Mouse (Mus musculus) lung, postnatal 4 days (tissue): ENCODE results near the gene Wnt5b.

Experiments
- DNase-seq, 2 experiments: peaks; one replicate each; pipeline ENCODE4 v3.0.0; 2021

Wnt5b gene

DNA sequence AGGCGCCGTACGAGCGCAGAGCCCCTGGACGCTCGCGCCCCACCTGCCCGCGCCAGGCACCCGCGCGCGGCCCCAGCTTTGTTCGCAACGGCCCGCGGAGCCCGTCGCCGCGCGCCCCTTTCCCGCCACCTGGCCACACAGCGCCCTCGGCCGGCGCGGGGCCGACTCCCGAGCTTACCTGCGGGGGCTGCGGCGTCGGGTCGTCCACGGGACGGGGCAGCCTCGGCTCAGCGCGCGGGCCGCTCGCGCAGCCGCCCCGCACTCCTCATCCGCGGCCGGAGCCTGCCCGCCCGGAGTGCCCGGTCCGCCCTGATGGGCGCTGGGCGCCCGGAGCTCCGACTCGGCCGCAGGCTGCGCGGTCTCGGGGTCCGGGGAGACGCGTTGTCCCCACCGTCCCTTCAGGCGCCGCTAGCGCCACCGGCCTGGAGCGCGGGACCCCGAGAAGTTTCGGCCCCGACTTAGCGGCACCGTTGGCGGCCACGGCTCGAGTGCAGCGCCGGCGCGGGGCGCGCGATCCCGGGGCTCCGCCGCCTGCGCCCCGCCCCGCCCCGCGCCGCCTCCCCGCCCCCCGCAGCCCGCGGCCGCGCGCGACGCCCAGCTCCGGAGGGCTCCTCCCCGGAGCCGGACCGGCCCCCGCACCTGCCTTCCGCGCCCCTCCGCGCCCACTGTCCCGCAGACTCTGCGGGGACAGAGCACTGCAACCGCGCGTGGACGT is at the start of gene Wnt5b:
TSS of gene Wnt5b (minus strand) at position 545 of the 715 bp plus-strand sequence.
- DNase-seq, result peak; percentile 27 to 42

DNA sequence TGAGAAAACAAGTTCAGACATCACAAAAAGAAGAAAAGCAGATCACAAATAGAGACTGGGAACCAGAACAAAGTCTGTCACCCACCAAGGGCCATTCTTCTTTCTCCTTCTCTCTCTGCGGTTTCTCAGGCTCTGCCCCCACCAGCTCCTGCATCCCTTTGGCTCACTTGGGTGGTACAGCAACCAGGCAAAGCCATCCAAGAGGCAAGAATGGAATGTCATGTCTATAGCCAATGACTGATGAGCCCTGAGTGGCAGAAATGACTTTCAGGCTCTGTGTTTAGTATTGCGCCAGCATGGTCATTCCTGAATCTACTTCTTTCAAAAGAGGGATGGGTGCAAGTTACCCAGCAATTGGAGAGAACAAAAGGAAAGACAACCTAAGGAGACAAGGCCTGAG is 46.7 kb upstream of the Wnt5b start:
- no peak for DNase-seq

DNA sequence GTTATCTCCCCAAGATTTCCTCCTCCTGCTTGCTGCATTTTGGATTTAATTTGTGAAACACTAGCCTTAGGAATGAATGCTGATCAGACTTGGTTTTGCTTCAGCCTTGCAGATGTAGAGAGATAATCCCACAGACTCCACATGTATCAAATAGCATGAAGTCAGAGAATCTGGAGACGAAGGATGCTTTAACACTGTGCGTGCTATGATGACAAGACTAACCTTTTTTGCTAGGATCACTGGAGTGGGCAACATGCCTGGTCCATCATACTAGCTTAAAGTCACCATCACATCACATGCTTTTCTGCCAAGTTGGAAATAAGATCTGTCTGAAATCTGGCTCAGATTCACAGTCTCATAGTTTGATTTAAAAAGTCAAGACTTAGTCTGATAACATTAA is 43.8 kb upstream of the Wnt5b start:
- DNase-seq, result no peak

DNA sequence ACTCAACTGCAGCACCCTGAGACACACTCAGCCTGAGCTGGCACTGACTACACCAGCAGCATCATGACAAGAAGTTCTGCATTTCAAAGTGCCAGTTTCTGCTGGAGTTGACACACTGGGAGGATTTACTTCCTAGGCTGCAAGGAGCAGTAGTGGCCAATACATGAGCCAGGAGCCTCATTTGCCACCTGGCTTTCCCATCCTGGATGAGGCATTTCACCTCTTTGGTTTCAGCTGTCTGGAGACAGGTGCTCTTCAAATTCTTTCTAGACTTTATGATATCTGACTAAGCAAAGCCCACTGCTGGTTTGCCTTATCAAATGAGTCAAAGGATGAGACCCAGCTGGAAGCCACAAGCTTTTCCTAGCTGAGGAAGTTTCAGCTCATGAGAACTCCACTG is 43.3 kb upstream of the Wnt5b start:
- no peak for DNase-seq

DNA sequence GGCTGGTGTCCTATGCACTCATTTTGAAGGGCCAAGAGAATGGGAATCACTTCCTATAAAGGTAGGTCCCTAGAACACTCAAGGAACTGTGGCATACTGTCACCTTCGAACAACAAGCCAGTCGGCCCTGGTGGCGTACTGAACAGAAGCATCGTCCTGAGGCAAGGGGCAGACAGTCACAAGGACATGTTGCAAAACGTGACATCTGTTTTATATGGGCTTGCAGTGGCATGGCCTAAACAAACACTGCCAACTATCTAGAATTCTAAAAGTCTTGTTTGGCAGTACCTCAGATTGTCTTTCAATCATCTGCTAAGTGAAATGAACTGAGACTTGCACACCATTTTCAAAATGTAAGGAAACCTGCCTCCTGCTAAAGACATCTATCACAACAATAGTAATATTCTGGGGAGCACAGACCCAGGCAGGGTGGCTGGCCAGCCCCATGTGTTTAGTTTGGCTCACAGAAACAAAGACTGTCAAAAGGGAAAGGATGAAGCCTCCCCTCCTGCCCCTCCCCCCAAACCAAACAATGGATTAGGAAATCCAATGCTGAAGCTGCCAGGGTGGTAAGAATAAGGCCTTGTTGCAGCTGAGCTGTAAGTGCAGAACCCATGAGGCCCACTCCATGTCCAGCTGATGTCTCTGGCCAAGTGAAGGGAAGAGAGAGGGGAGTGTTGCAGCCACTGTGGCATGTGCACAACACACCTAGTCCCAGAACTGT is 41.7 kb upstream of the Wnt5b start:
- peak; percentile 59 to 69 for DNase-seq

DNA sequence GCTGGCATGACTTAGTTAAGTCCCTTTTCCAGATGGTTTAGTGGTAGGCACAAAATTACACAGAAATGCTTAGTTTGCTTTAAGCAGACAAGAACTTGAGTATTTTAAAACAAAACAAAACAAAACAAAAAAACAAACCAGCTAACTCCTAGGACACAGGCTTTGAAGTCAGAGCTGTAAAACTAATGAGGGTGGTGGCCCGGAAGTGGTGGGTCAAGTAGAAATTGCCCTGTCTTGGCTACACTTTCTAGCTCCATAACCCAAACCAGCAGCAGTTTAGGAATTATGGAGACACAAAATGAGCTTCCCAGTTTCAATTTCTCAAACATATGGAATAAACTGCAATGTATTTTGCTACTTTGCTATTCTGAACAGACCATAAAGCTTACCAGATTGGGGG is 39.9 kb upstream of the Wnt5b start:
- no peak for DNase-seq

DNA sequence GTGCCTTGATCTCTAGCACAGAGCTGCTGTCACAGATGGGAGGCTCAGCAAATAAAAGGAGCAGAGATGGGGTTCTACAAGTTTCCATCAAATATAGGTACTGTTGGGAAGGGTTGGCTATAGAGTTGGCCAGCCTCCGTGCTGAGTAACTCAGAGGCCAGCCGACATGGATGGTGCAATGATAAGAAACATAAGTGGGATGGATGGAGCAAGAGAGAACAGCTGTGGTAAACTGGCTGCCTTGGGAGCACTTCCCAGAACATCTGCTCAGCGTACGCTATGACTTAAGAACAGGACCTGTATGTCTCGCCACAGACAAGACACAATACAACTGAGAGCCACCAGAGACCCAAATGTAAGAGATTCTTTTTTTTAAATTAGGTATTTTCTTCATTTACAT is 39.0 kb upstream of the Wnt5b start:
- no peak for DNase-seq

DNA sequence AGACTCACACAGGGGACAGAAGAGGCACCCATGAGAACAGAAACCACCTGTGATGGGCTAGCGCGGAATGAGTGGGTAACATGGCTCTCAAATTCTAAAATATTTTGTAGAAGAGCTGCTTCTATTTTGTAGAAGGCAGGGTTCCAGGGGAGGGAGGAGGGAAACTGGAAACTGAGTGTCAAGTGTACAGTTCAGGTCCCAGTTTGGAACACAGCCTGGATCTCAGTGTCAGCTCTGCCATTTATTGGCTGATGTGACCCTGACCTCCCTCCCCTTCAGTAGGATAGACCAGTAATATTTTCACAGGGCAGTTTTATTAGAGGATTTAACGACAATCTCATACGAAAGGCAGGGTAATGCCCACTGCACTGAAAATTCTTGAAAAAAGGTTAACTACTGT is 32.6 kb upstream of the Wnt5b start:
- no peak for DNase-seq

DNA sequence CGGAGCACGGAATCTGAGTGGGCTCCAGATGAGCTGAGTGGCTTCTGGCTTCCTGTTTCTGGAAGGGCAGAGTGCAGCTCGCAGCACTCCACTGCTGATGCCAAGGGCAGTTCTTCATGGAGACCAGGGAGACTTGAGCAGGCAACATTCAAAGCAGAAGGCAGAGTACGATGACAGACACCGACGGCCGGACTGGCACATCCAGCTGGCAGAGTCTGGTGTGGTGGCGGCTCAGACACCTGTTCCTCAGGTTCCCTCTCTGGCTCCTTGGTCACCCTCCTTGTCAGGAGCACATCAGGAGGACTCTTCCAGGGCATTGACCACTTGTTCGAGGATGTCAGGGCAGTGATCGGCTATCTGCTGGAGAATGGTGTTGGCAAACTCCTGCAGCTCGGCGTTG is 31.2 kb upstream of the Wnt5b start:
- DNase-seq, result no peak

DNA sequence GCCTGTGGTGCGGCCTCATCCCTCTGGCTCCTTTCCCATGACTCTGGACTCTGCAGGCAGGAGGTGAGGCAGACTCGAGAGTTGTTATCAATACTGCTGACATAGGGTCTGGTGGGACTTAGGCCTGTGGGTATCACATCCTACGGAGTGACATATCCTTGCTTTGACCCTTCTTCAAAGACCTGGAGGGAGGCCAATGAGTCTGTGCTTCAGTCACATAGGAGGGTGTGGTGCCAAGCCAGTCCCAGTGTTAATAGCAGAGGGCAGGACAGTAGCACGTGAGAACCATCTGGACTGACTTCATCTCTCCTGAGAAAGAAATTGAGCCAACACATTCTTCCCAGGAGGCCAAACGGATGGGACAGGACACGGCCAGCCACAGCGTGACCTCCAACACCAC is 28.1 kb upstream of the Wnt5b start:
- DNase-seq, result no peak

DNA sequence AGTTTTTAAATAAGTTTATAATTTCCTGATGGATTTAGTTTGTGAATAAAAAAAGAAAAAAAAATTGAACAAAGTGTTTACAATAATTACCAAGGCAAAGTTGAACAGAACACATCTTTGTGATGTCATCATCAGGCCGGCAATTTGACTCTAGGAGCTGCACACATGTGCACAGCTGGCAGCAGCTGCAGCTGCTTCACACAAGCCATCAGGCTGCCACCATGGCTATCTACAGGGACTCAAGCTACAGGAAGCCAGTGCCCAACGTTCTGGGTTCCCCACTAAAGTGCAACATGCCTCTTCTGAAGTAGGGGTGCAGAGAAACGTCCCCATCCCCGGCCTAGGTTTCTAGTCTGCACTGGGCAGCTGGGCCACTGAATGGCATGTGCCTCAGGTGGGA is 26.6 kb upstream of the Wnt5b start:
- DNase-seq, result peak in 1 of 2 experiments; percentile 62

DNA sequence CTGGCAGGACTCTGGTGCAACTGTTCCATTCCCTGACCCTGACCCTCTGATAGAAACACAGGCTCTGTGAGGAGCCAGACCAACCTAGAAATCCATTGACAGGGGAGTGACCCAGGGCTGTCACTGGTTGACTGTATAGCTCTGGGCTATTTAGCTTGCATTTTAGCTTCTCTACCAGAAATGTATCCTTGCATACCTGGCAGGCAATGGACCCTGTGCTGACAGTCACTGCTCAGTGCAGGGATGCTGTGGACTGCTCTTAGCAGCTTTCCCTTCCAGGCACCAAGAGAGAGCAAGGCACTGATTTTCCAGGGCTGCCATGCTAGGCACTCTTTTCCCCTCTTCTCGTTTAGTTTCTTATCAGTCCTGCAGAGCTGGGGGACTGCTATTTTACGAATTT is 24.2 kb upstream of the Wnt5b start:
- no peak for DNase-seq

DNA sequence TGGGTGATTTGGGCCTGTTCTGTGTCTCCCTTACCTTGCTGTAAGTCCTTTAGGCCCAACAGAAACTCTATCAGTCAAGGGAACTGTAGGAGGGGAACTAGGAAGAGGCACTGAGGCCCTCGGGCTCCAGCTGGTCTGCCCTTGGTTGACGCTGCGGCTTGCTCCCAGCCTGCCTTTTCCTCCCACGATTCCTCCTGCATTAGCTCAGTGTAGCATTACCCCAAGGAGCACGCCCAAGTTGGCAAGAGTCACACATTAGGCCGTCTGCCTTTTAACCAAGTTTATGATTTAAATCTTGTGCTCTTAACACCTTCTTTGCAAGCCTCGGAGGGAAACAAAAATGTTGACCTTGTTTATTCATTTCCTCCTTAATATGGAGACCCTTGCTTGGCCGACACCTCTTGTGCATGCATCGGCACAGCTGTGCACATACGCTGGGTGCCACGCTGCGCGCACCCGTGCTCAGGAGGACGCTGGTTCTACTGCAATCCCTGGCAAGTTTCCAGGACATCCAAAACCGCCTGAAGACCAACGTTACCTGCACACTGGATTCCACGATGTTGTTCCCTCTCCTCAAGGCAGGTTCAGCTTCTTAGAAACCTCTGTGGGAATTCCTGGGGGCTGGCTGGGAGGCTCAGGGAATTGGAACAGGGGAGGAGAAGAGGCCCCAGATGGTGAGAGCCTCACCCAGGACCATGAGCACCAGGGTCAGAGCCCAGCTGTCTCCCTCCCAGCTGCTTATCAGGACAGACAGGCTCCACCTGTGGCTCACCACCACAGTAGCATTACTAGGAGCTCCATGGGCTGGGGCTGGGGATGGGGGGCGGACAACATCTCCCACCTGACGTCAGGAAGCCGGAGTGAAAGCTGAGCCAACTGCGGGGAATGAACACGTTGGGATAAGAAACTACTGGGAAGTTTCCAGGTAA is 21.6 kb upstream of the Wnt5b start:
- no peak for DNase-seq

DNA sequence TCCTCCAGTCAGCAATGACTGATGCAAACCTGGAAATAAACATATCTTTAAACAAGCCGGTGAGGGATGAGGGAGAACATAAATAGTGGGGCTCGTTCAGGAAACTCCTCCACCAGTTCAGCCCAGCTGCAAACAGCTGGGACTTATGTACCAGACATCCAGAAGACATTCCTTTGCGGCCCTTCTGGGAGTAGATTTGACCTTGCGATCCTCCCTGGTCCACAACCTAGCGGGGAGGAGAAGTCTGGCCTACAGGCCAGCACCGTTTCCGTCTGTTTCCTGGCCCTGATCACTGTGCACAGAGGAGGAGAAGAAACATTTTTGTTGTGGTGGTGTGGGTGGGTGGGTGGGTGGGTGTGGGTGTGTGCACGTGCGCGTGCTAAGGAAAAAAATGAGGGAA is 18.4 kb upstream of the Wnt5b start:
- DNase-seq, result peak in 1 of 2 experiments; percentile 41

DNA sequence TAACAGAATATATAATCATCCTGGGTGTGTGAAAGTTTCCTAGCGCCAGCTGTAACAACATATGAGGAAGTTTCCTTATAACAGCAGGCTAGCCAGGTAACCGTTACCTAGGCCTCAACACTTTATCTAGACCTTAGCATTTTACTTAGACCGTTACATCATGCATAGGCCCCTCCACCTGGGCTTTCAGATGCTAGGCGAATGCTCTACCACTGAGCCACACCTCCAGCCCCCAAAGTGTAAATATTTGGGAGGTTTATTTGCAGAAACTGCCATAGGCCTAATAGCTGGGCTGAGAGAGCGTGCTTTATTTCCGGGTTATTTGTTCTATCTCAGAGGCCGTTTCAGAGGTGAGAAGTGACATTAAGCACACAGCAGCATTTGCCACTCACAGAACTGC is 14.7 kb upstream of the Wnt5b start:
- DNase-seq, result no peak

DNA sequence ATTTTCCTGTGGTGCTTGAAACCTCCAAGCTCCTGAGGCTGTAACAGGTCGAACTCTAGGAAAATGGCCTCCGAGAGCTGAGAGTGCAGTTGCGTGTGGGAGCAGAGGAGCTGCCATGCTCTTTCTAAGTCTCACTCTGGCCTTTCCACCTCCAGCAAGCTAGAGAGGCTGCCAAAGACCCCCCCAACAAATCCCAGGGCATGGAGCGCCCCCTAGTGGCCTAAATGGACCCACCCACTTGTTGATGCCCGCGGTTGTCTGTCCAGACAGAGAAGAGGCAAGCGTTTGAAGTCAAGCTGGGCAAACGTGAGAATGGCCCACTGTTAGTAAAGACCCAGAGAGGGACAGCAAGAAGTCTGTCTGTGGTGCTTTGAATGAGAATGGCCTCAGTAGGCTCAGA is 10.3 kb upstream of the Wnt5b start:
- no peak for DNase-seq

DNA sequence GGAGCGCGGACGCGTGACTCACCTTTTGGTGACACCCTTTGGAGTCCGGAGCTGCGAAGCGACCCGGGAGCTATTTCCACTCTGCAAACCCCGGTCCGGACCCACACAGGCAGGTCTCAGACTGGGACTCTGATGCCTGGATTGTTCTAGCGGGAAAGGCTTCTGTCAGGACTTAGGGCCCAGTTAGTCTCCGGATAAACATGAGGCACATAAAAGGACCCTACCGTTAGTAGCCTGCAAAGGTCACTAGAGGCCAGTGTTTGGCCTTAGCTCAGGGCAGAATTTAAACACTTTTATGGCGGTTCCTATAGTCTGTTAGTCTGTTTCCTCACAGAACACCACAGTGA is 344 bp upstream of the Wnt5b start:
- peak; percentile 23 to 33 for DNase-seq

DNA sequence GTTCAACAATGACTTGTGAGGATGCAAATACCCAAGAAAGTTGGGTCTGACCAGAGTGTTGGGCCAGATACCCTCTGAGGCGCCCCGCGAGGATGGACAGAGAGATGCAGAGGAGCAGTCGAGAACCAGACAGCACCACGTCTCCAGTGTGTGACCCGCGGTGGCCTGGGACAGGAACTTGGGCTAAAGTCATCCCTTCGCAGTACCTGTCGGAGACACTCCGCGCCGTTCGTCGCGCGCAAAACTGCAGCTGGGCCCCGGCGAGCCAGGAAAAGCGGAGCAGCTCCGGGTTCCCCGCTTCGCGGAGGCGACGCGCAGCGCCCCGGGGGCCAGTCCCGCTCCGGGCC is 718 bp downstream of the Wnt5b start:
- DNase-seq, result peak; percentile 34 to 39

DNA sequence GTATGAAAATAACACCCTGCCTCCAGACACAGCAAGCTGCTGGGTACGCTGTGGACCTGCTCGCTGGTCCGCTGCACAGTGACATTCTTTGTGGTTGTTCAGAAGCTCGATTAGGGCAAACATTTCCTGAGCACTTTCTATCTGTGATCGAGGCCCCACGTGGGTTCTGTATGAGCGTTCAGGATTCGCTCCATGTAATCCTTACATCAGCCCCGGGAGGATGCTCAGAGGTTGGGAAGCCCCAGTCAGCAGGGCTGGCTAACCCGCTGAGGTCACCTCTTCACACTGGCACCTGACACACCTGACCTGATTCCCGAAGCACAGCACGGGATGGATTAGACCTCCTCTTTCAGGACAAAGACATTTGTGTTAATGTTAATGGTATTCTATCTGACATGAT is 8.3 kb downstream of the Wnt5b start:
- DNase-seq, result no peak

DNA sequence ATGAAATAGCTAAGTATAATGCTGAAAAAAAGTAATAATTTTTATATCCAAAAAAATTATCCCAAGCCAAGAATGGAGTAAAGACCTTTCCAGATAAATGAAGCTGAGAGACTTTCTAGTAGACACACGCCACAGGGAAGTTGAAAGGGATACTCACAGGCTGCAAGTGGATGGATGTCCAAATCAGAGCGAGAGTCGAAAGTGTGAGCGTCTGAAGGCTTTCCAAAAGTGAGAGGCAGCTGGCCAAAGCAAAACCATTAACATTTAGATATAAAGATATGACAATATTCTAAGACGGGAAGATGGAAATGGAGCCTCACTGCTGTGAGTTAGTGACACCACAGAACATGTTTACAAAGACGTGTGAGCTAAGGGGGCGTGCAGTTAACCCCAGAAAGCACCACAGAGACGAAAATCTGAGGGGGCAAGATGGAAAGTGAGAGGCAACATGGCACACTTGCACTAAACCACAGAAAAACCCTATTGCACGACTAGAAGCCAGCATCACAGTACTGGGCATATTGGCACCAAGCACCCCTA is 10.9 kb downstream of the Wnt5b start:
- DNase-seq, result peak in 1 of 2 experiments; percentile 35

DNA sequence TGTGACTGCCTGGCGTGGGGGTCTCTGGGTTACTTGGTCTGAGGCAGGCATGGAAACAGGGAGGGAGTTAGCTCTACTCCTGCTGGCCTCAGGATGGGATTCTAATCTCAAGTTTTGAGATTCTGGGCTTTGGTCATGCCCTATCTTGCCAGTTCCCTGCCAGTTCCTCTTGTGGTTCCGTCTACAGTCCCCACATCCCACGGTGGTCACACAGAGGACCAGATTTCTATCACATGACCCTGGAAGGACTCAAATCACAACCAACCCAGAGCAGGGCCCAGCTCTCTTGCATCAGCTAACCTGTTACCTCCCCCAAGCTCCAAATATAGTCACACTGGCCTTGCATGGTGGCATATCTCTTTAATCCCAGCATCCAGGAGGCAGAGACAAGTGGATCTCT is 14.5 kb downstream of the Wnt5b start:
- no peak for DNase-seq

DNA sequence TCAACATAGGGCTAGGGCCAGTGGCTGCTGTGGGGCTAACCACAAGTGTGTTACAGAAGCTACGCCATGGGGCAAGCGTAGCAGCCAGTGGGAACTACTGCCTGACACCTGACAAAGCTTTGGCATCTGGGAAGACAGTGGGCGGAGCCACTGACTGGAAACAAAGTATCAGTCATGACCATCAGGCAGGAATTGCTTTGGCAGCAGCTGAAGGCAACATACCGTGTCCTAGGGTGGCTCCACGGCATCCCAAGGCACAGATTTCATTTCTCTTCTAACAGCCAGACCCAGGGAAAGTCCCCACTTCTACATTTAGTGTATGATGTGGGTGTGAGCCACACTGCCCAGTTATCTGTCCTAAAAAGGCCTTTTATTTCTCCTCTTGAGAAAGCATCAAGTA is 17.6 kb downstream of the Wnt5b start:
- no peak for DNase-seq

DNA sequence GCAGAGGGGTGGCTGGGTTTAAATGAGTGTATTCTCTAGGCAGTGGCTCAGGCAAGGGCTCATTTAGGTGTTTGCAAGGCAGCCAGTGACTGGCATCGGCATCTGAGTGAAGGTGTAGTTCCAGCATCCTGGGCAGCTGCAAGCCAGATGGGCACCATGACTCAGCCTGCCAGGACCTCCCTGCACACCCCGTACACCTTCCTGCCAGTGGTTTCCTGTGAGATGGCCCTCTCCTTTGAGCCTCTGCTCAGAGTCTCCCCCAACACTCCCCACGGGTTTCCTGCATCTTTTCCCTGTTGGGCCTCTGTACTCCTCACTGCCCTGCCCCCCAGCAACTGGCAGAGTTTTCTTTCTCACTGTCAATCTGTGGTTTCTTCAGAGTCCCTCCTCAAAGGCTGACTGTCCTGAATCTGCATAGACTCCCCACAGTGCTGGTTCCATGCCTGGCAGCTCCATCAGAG is 22.2 kb downstream of the Wnt5b start:
- DNase-seq, result no peak
